Mouse (Mus musculus) adrenal gland (tissue): ENCODE data around the gene Lrmda.

Experiments used
- intact Hi-C: fragments of 180-260 bp; cut with DNase I; formaldehyde crosslinking; loops from one replicate; pipeline ENCODE4 v1.15.1; 2025
- microRNA-seq, 2 experiments: library from miRNA; unstranded; fragments of <30 nt; microRNA quantifications; one replicate each; pipeline ENCODE4; 2019

The Lrmda gene

GRCm38 (mm10) chr14:23095158-23096016 is 1075.9 kb downstream of the Lrmda start:
- intact Hi-C loops = no loop called here

- intact Hi-C loops = no loop called here
Measured at GRCm38 (mm10) chr14:23096017-23096336, 1076.5 kb downstream of the Lrmda start.

- intact Hi-C loops = no loop called here
Measured at GRCm38 (mm10) chr14:23096405-23096804, 1076.9 kb downstream of the Lrmda start.

Small RNA genes within 50 kb of the gene (microRNA-seq; reads per million reads assigned to microRNA genes)
- gene Gm27532 = 0 reads per million in 2 experiments
